Mouse (Mus musculus): ENCODE results near the gene Zfp85. TPM values are rescaled to one million over a fixed set of nuclear protein-coding genes. Genes with fewer than 3 reads are reported as not detected.
"Not testable (repeated sequence)": the region's sequence is repeated elsewhere in the genome, so short reads cannot be mapped to it uniquely, and the experiment has no call there.

Zfp85 gene
- polyA plus RNA-seq, 1 experiment from 2014 or later: 4.8 TPM

GRCm38 (mm10) chr13:67763031-67763768 lies 8.2 kb upstream of the Zfp85 start:
- peak; percentile 94 for ATAC-seq
- H3K4me3 ChIP-seq (ENCODE audit: low read depth, low read length): no peak overlapping the region
- no peaks in the 10 kb centered on the region for H3K9me3 ChIP-seq (ENCODE audit: low read length)
- H3K4me2 ChIP-seq (replicated peaks; ENCODE audit: low read depth, low read length): no peak overlapping the region
- DNase-seq (ENCODE audit: low spot score): peak; percentile 85
- WGBS: 56% methylated on average over 2 of the region's 2 CpGs
- no peak overlapping the region for H3K9ac ChIP-seq (replicated peaks; ENCODE audit: low read depth)
- TF ChIP-seq EP300 (IDR thresholded peaks at IDR 0.05) (peak; percentile 81), CTCF (IDR thresholded peaks at IDR 0.05) (no peak)
- peak overlapping the region; percentile 60; the same call in 1 of the 2 replicates for H3K27ac ChIP-seq (ENCODE audit: low read length)
- H3K27me3 ChIP-seq (replicated peaks; ENCODE audit: insufficient read depth, low read length): no peaks in the 10 kb centered on the region
- H3K4me1 ChIP-seq (ENCODE audit: insufficient read depth, low read depth, low read length): no peaks in the 10 kb centered on the region
- no peaks in the 10 kb centered on the region for H3K36me3 ChIP-seq (ENCODE audit: insufficient read depth, low read length)

- H3K4me1 ChIP-seq (ENCODE audit: insufficient read depth, low read depth, low read length): no peaks in the 10 kb centered on the region
- H3K27me3 ChIP-seq (replicated peaks; ENCODE audit: insufficient read depth, low read length): no peaks in the 10 kb centered on the region
- whole genome bisulfite sequencing: 63% methylated on average over 1 of the region's 1 CpGs
- no peak overlapping the region for H3K9ac ChIP-seq (replicated peaks; ENCODE audit: low read depth)
- no peaks in the 10 kb centered on the region for H3K9me3 ChIP-seq (ENCODE audit: low read length)
- TF ChIP-seq CTCF (IDR thresholded peaks at IDR 0.05): no peak
- no peak for TF ChIP-seq EP300 (IDR thresholded peaks at IDR 0.05)
- no peaks in the 10 kb centered on the region for H3K36me3 ChIP-seq (ENCODE audit: insufficient read depth, low read length)
- no peak overlapping the region for H3K27ac ChIP-seq (ENCODE audit: low read length)
- no peak for ATAC-seq
- H3K4me3 ChIP-seq (ENCODE audit: low read depth, low read length): no peak overlapping the region
- H3K4me2 ChIP-seq (replicated peaks; ENCODE audit: low read depth, low read length): no peak overlapping the region
- DNase-seq (ENCODE audit: low spot score): no peak
Measured at GRCm38 (mm10) chr13:67759966-67760365, 4.9 kb upstream of the Zfp85 start.

- no peak overlapping the region for H3K4me3 ChIP-seq (ENCODE audit: low read depth, low read length)
- no peak overlapping the region for H3K9ac ChIP-seq (replicated peaks; ENCODE audit: low read depth)
- no peaks in the 10 kb centered on the region for H3K27me3 ChIP-seq (replicated peaks; ENCODE audit: insufficient read depth, low read length)
- H3K4me1 ChIP-seq (ENCODE audit: insufficient read depth, low read depth, low read length): no peaks in the 10 kb centered on the region
- TF ChIP-seq EP300 (IDR thresholded peaks at IDR 0.05): no peak
- no peak for TF ChIP-seq CTCF (IDR thresholded peaks at IDR 0.05)
- H3K9me3 ChIP-seq (ENCODE audit: low read length): no peaks in the 10 kb centered on the region
- H3K4me2 ChIP-seq (replicated peaks; ENCODE audit: low read depth, low read length): no peak overlapping the region
- no peak overlapping the region for H3K27ac ChIP-seq (ENCODE audit: low read length)
- H3K36me3 ChIP-seq (ENCODE audit: insufficient read depth, low read length): no peaks in the 10 kb centered on the region
- 71% methylated on average over 6 of the region's 6 CpGs for WGBS
- DNase-seq (ENCODE audit: low spot score) (peak; percentile 59), ATAC-seq (no peak)
Measured at GRCm38 (mm10) chr13:67755761-67756160, 733 bp upstream of the Zfp85 start.

GRCm38 (mm10) chr13:67743896-67744295 lies 11.1 kb downstream of the Zfp85 start:
- WGBS: 87% methylated on average over 9 of the region's 9 CpGs
- Histone ChIP-seq H3K9ac (replicated peaks; ENCODE audit: low read depth) (no peak overlapping the region), H3K27me3 (replicated peaks; ENCODE audit: insufficient read depth, low read length) (no peaks in the 10 kb centered on the region)

GRCm38 (mm10) chr13:67742941-67743340 lies 12.1 kb downstream of the Zfp85 start:
- DNase-seq (ENCODE audit: low spot score): no peak
- H3K27ac ChIP-seq (ENCODE audit: low read length): no peak overlapping the region
- H3K4me1 ChIP-seq (ENCODE audit: insufficient read depth, low read depth, low read length): no peaks in the 10 kb centered on the region
- 92% methylated on average over 3 of the region's 3 CpGs for WGBS
- TF ChIP-seq EP300 (IDR thresholded peaks at IDR 0.05): no peak
- no peak for TF ChIP-seq CTCF (IDR thresholded peaks at IDR 0.05)
- H3K9ac ChIP-seq (replicated peaks; ENCODE audit: low read depth): no peak overlapping the region
- peaks cover under 1% of the 10 kb centered on the region; the same call in 1 of the 2 replicates for H3K36me3 ChIP-seq (ENCODE audit: insufficient read depth, low read length)
- H3K27me3 ChIP-seq (replicated peaks; ENCODE audit: insufficient read depth, low read length): no peaks in the 10 kb centered on the region
- H3K4me2 ChIP-seq (replicated peaks; ENCODE audit: low read depth, low read length): no peak overlapping the region
- peaks cover under 1% of the 10 kb centered on the region; the same call in 1 of the 2 replicates for H3K9me3 ChIP-seq (ENCODE audit: low read length)
- no peak overlapping the region for H3K4me3 ChIP-seq (ENCODE audit: low read depth, low read length)
- ATAC-seq: no peak

More at GRCm38 (mm10) chr13:67743896-67744295, 11.1 kb downstream of the Zfp85 start:
- ATAC-seq: no peak
- TF ChIP-seq CTCF (IDR thresholded peaks at IDR 0.05) (no peak), EP300 (IDR thresholded peaks at IDR 0.05) (no peak)
- no peak for DNase-seq (ENCODE audit: low spot score)
- H3K4me2 ChIP-seq (replicated peaks; ENCODE audit: low read depth, low read length): no peak overlapping the region
- peaks cover 6% of the 10 kb centered on the region; the same call in 1 of the 2 replicates for H3K36me3 ChIP-seq (ENCODE audit: insufficient read depth, low read length)
- peaks cover 4% of the 10 kb centered on the region; the same call in 1 of the 2 replicates for H3K9me3 ChIP-seq (ENCODE audit: low read length)
- no peaks in the 10 kb centered on the region for H3K4me1 ChIP-seq (ENCODE audit: insufficient read depth, low read depth, low read length)
- H3K27ac ChIP-seq (ENCODE audit: low read length): no peak overlapping the region
- H3K4me3 ChIP-seq (ENCODE audit: low read depth, low read length): no peak overlapping the region

GRCm38 (mm10) chr13:67734391-67734790 lies 20.6 kb downstream of the Zfp85 start:
- not testable (repeated sequence) for H3K9ac ChIP-seq (replicated peaks; ENCODE audit: low read depth); H3K27me3 ChIP-seq (replicated peaks; ENCODE audit: insufficient read depth, low read length); DNase-seq (ENCODE audit: low spot score); H3K4me3 ChIP-seq (ENCODE audit: low read depth, low read length); H3K27ac ChIP-seq (ENCODE audit: low read length); H3K36me3 ChIP-seq (ENCODE audit: insufficient read depth, low read length); H3K4me1 ChIP-seq (ENCODE audit: insufficient read depth, low read depth, low read length); H3K4me2 ChIP-seq (replicated peaks; ENCODE audit: low read depth, low read length); ATAC-seq; H3K9me3 ChIP-seq (ENCODE audit: low read length)
- WGBS: 93% methylated on average over 9 of the region's 9 CpGs

All from lung, postnatal 0 days (tissue).